Mouse (Mus musculus): ENCODE results near the gene Ptgir. TPM values are rescaled to one million over a fixed set of nuclear protein-coding genes. Genes with fewer than 3 reads are reported as not detected.
A peak's percentile ranks its signal among the peaks of the same experiment; 100 is the strongest.
"Not testable (repeated sequence)": the region's sequence is repeated elsewhere in the genome, so short reads cannot be mapped to it uniquely, and the experiment has no call there.

The Ptgir gene
- polyA plus RNA-seq, 1 experiment from 2014 or later: 0.77 TPM

- Histone ChIP-seq H3K4me1 (replicated peaks) (peaks cover 45% of the 10 kb centered on the region), H3K36me3 (no peaks in the 10 kb centered on the region), H3K9me3 (peaks cover 5% of the 10 kb centered on the region; the same call in 1 of the 2 replicates), H3K27me3 (ENCODE audit: insufficient read depth, poor library complexity, severe bottlenecking) (peaks cover 52% of the 10 kb centered on the region), H3K27ac (no peak overlapping the region), H3K4me3 (no peak overlapping the region)
- WGBS: 29% methylated on average over 18 of the region's 18 CpGs
- peak; percentile 86 for DNase-seq (ENCODE audit: low spot score)
These were observed 44.8 kb downstream of the Ptgir start for GRCm38 (mm10) chr7:16950861-16951635.

- Histone ChIP-seq H3K27me3 (ENCODE audit: insufficient read depth, poor library complexity, severe bottlenecking) (peaks cover 25% of the 10 kb centered on the region), H3K4me1 (replicated peaks) (peaks cover 27% of the 10 kb centered on the region)
- not testable (repeated sequence) for H3K36me3 ChIP-seq; H3K9me3 ChIP-seq; H3K27ac ChIP-seq; H3K4me3 ChIP-seq; DNase-seq (ENCODE audit: low spot score)
- WGBS: 59% methylated on average over 2 of the region's 2 CpGs
These were observed 47.5 kb downstream of the Ptgir start for GRCm38 (mm10) chr7:16953776-16954175.

- H3K4me1 ChIP-seq (replicated peaks): peaks cover 28% of the 10 kb centered on the region
- no peak for DNase-seq (ENCODE audit: low spot score)
- peaks cover 5% of the 10 kb centered on the region; the same call in 1 of the 2 replicates for H3K9me3 ChIP-seq
- WGBS: 92% methylated on average over 4 of the region's 4 CpGs
- H3K36me3 ChIP-seq: no peaks in the 10 kb centered on the region
- H3K27ac ChIP-seq: no peak overlapping the region
- H3K27me3 ChIP-seq (ENCODE audit: insufficient read depth, poor library complexity, severe bottlenecking): peaks cover 20% of the 10 kb centered on the region; the same call in 1 of the 2 replicates
- no peak overlapping the region for H3K4me3 ChIP-seq
These were observed 49.4 kb downstream of the Ptgir start for GRCm38 (mm10) chr7:16955712-16956111.

GRCm38 (mm10) chr7:16956410-16957265 lies 50.3 kb downstream of the Ptgir start:
- Histone ChIP-seq H3K9me3 (peaks cover 5% of the 10 kb centered on the region; the same call in 1 of the 2 replicates), H3K27ac (peak overlapping the region; percentile 17; the same call in 1 of the 2 replicates), H3K4me1 (replicated peaks) (peaks cover 32% of the 10 kb centered on the region), H3K27me3 (ENCODE audit: insufficient read depth, poor library complexity, severe bottlenecking) (peaks cover 18% of the 10 kb centered on the region; the same call in 1 of the 2 replicates), H3K4me3 (no peak overlapping the region), H3K36me3 (no peaks in the 10 kb centered on the region; the same call in 1 of the 2 replicates)
- DNase-seq (ENCODE audit: low spot score): no peak
- 62% methylated on average over 15 of the region's 15 CpGs for WGBS

GRCm38 (mm10) chr7:16959539-16960187 lies 53.4 kb downstream of the Ptgir start, which contains the start of gene Pnmal1:
Pnmal1 (plus strand) TSS chr7:16959679.
- 19% methylated on average over 17 of the region's 17 CpGs for WGBS
- peak within 1 kb of the TSS; percentile 90 for H3K27ac ChIP-seq

More at GRCm38 (mm10) chr7:16959539-16960187, 53.4 kb downstream of the Ptgir start, which contains the start of gene Pnmal1:
- DNase-seq (ENCODE audit: low spot score): peak; percentile 95
- peak within 1 kb of the TSS; percentile 45 for H3K4me3 ChIP-seq
- H3K9me3 ChIP-seq: peaks cover 5% of the 10 kb centered on the region; the same call in 1 of the 2 replicates
- peaks cover 5% of the 10 kb centered on the region; the same call in 1 of the 2 replicates for H3K36me3 ChIP-seq
- H3K4me1 ChIP-seq (replicated peaks): peaks cover 32% of the 10 kb centered on the region
- peaks cover 13% of the 10 kb centered on the region; the same call in 1 of the 2 replicates for H3K27me3 ChIP-seq (ENCODE audit: insufficient read depth, poor library complexity, severe bottlenecking)

Other genes with a start within 250 kb of the Ptgir start
- gene Ceacam15, start 230.8 kb upstream of the Ptgir start, polyA plus RNA-seq (2016; fragmentation: Nextera tagmentation; extraction: Ambion mirVana): not detected in 2 replicates
- gene Ceacam9, start 184.6 kb upstream of the Ptgir start, polyA plus RNA-seq (2016; fragmentation: Nextera tagmentation; extraction: Ambion mirVana): not detected in 2 replicates
- 277 and 316 TPM in 2 replicates for gene Ap2s1, start 168.1 kb upstream of the Ptgir start, polyA plus RNA-seq (2016; fragmentation: Nextera tagmentation; extraction: Ambion mirVana)
- 28.8 and 31.6 TPM in 2 replicates for gene Slc1a5, start 125.2 kb upstream of the Ptgir start, polyA plus RNA-seq (2016; fragmentation: Nextera tagmentation; extraction: Ambion mirVana)
- 120 and 153 TPM in 2 replicates for gene Strn4, start 90.6 kb upstream of the Ptgir start, polyA plus RNA-seq (2016; fragmentation: Nextera tagmentation; extraction: Ambion mirVana)
- 29.3 TPM in 2 replicates for gene Fkrp, start 89.8 kb upstream of the Ptgir start, polyA plus RNA-seq (2016; fragmentation: Nextera tagmentation; extraction: Ambion mirVana)
- gene Prkd2, start 63.6 kb upstream of the Ptgir start, polyA plus RNA-seq (2016; fragmentation: Nextera tagmentation; extraction: Ambion mirVana): 11.2 and 12.6 TPM in 2 replicates
- gene Dact3, start 31.2 kb upstream of the Ptgir start, polyA plus RNA-seq (2016; fragmentation: Nextera tagmentation; extraction: Ambion mirVana): 3.2 and 4.9 TPM in 2 replicates
- 7.1 and 9.0 TPM in 2 replicates for gene Gng8, start 14.7 kb upstream of the Ptgir start, polyA plus RNA-seq (2016; fragmentation: Nextera tagmentation; extraction: Ambion mirVana)
- gene Calm3, start 17.6 kb downstream of the Ptgir start, polyA plus RNA-seq (2016; fragmentation: Nextera tagmentation; extraction: Ambion mirVana): 170 and 245 TPM in 2 replicates
- gene Pnmal2, start 38.2 kb downstream of the Ptgir start, polyA plus RNA-seq (2016; fragmentation: Nextera tagmentation; extraction: Ambion mirVana): 4.0 and 12.2 TPM in 2 replicates
- gene Pnmal1, start 53.2 kb downstream of the Ptgir start, polyA plus RNA-seq (2016; fragmentation: Nextera tagmentation; extraction: Ambion mirVana): 5.8 and 12.7 TPM in 2 replicates
- 0.91 and 0.93 TPM in 2 replicates for gene Gm42372, start 76.6 kb downstream of the Ptgir start, polyA plus RNA-seq (2016; fragmentation: Nextera tagmentation; extraction: Ambion mirVana)
- 7.3 and 13.5 TPM in 2 replicates for gene Ccdc8, start 86.2 kb downstream of the Ptgir start, polyA plus RNA-seq (2016; fragmentation: Nextera tagmentation; extraction: Ambion mirVana)
- 126 and 136 TPM in 2 replicates for gene Ppp5c, start 121.4 kb downstream of the Ptgir start, polyA plus RNA-seq (2016; fragmentation: Nextera tagmentation; extraction: Ambion mirVana)
- gene Hif3a, start 155.9 kb downstream of the Ptgir start, polyA plus RNA-seq (2016; fragmentation: Nextera tagmentation; extraction: Ambion mirVana): 4.8 and 5.6 TPM in 2 replicates
- gene Psg16, start 167.6 kb downstream of the Ptgir start, polyA plus RNA-seq (2016; fragmentation: Nextera tagmentation; extraction: Ambion mirVana): 0.07 and 0.20 TPM in 2 replicates
- gene Ceacam3, start 243.8 kb downstream of the Ptgir start, polyA plus RNA-seq (2016; fragmentation: Nextera tagmentation; extraction: Ambion mirVana): not detected in 2 replicates